Mouse (Mus musculus) kidney, adult 2 months (tissue): ENCODE measurements around the gene Ttc19.

Source experiments
- CTCF ChIP-seq: fragments of 200-500 bp; conservative IDR thresholded peaks from 2 replicates; pipeline ENCODE4 v1.5.1; 2011; ENCODE audit warnings: low read depth, mild to moderate bottlenecking, control low read depth, low read length, moderate library complexity, mixed read lengths; ENCODE audit not compliant: insufficient read depth, insufficient read length
- POLR2A ChIP-seq: fragments of 200-500 bp; IDR thresholded peaks from one replicate; pipeline ENCODE4 v1.6.1; 2011; ENCODE audit warnings: low read depth, low read length, control low read depth

DNA sequence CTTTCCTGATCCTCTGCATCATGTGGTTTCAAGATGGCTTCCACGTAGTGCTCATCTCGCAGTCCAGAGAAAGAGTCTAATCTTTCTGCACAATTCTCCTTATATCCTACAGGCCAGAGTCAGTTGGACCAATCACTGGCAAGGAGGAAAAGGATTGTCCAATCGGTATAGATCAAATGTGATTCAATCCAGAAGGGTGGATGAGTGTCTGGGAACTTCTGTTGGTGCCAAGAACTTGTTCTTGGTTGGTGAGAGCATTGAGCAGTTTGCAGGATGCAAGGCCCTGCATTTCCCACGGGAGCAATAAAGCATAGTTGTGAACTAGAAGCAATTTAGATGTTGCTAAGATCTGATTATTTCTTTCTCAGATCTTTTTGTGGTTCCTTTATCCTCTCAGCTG, 36.8 kb upstream of the Ttc19 start:
- TF ChIP-seq CTCF (no peak), POLR2A (no peak)
